Mouse (Mus musculus) brain, adult 10 weeks (tissue): Measurements from ENCODE around the gene Nrip3. TPM values are rescaled to one million over a fixed set of nuclear protein-coding genes. Genes with fewer than 3 reads are reported as not detected.

ENCODE experiments used
- polyA plus RNA-seq: library from polyadenylated mRNA; stranded (reverse); fragments of 350-450 nt; fragmentation: Illumina TruSeq; extraction: RNeasy Lipid Tissue Mini Kit (QIAGEN cat#74804); gene quantifications from one replicate; pipeline ENCODE4 v1.2.3, GENCODE M21; 2015; ENCODE audit warnings: low read depth, low replicate concordance

Gene Nrip3
- 111 TPM for polyA plus RNA-seq

DNA sequence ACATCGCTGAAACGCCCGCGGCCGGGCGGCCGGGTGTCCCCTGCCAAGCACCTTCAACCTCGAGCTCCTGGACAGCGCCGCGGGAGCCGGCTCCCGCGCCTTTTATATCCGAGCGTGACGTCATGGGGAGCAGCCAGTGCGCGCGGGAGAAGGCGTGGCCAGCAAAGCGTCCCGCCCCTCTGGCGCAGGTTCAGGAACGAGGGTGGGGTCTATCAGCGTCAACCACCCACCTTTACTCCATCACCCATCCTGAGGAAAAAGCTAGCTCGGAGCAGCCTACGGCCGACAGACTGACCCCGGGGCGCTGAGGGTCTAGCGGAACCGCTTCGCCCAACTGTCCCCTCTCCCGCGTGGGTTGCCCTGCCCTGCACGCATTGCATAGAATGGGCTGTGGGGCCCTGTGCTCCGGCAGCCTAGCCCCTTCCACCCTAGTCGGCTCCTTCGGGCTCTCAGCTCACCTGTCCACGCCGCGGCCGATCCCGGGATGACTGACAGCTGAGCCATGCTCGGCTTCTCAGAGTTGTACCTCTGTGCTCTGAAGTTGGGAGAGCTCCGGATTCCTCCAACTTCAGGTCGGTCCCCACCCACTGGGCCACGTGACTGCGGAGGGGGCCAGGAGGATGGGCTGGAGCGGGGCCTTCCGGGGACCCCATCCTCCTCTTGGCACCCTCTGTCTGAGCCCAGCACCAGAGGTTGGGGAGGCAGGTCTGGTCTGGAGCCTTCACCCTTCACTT lies at the start of gene Nrip3:
Gene Nrip3, minus strand, starts transcription at position 556 of the 734 bp plus-strand sequence.

DNA sequence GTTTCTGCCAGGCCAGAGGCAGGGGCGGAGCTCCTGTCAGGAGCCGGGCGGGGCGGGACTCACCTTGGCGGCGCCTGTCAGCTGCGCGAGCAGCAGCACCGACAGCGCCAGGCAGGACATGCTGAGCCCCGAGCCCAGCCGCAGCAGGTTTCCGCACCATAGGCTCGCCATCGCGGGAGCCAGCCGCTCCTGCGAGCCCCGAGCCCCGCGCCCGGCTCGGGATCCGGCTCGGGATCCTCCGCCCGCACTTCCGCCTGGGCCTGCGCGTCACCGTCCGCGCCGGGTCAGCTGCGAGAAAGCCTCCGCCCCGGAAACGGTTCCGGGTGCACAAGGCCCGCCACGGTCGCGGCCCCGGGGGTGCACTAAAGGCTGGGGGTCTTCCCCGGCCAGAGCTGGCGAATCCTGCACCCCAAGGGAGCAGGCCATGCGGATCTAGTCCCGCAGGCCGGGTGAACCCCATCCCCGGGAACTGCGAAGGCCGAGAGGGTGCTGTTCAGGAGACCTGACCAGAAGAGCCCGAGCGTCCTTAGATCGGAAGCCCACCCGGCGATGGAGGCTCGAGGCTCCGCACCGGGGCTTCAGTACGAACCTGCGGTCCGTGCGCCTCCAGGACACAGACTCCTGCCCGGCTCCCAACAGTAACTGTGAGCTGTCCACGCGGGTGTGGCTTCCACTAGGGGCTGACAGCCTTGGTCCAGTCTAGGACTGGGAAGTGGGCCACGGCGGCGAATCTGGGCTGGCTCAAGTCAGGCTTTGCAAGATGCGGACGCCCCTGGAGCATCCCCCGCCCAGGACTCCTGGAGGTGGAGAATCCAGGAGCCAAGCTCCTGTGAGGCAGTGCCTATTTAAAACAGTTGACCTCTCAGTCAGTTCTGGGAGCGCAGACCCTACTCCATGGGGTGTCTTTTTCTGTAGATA lies 29.6 kb downstream of the Nrip3 start, which contains the start of gene Tmem9b:
Gene Tmem9b, minus strand, starts transcription at position 868 of the 918 bp plus-strand sequence.

DNA sequence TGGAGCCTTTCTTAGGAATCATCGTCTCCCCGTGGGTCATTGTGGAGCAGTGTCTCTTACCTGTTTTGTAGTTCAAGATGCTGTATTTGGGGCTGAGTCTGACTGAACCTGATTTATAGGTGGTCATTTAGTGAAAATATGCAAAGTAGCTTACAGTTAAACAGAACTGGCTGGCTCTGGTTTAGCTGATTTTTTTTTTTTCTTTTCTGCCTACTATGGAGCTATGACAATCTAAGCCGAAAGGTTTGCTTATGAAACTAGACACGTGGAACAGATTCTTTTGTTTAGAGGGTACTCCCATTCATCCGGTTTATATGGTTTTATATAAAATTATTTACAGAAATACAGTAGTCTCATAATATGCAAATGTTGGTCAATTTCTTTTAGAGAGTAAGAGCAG lies 50.2 kb downstream of the Nrip3 start, which contains the start of gene Ascl3:
Gene Ascl3, minus strand, starts transcription at position 101 of the 400 bp plus-strand sequence.

DNA sequence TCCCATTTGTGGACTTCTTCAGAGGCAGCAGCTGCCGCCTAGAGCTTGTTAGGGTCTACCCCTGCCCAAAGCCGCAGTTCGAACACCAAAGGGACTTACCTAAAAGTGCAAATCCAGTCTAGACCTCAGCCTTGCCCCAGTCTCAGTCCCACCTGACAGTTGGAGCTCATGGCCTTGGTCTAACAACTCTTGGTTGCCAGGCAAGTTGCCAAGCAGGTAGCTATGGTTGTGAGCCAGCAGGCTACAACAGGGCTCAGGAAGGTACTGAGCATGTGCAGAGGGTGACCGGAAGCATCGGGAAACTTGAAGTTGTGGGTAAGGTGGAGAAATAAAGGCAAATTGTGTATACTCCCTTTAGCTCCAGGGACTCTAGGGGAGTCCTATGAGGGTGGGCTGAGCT lies 58.1 kb downstream of the Nrip3 start, which contains the start of gene BC051019:
Gene BC051019, minus strand, starts transcription at position 154 of the 400 bp plus-strand sequence.

Other genes with a start within 250 kb of the Nrip3 start
- gene St5, start 78.4 kb downstream of the Nrip3 start, polyA plus RNA-seq: 14.4 TPM
- gene Akip1, start 78.3 kb downstream of the Nrip3 start, polyA plus RNA-seq: 4.6 TPM
- 0.83 TPM for gene BC051019, start 58.2 kb downstream of the Nrip3 start, polyA plus RNA-seq
- gene Ascl3, start 50.3 kb downstream of the Nrip3 start, polyA plus RNA-seq: not detected
- 130 TPM for gene Tmem9b, start 29.1 kb downstream of the Nrip3 start, polyA plus RNA-seq
- 1.5 TPM for gene Scube2, start 83.7 kb upstream of the Nrip3 start, polyA plus RNA-seq
- 162 TPM for gene Dennd5a, start 178.4 kb upstream of the Nrip3 start, polyA plus RNA-seq
- 55.6 TPM for gene Tmem41b, start 204.9 kb upstream of the Nrip3 start, polyA plus RNA-seq
- 81.1 TPM for gene Ipo7, start 236.2 kb upstream of the Nrip3 start, polyA plus RNA-seq